Mouse (Mus musculus) cerebellum, postnatal 14 days (tissue): ENCODE data around the gene Ipcef1.
"Not testable (repeated sequence)": the region's sequence is repeated elsewhere in the genome, so short reads cannot be mapped to it uniquely, and the experiment has no call there.

Experiments
- DNase-seq, 2 experiments: peaks; one replicate each; pipeline ENCODE4 v3.0.0; 2021; ENCODE audit warnings: mixed read lengths in 2 of 2

The Ipcef1 gene

GRCm38 (mm10) chr10:7035547-7035946, 16.7 kb downstream of the Ipcef1 start:
- no peak for DNase-seq

GRCm38 (mm10) chr10:7033459-7033858, 18.8 kb downstream of the Ipcef1 start:
- no peak for DNase-seq

- no peak for DNase-seq
These were observed 27.2 kb downstream of the Ipcef1 start for GRCm38 (mm10) chr10:7025028-7025427.

GRCm38 (mm10) chr10:7020551-7020950, 31.7 kb downstream of the Ipcef1 start:
- no peak for DNase-seq

DNA sequence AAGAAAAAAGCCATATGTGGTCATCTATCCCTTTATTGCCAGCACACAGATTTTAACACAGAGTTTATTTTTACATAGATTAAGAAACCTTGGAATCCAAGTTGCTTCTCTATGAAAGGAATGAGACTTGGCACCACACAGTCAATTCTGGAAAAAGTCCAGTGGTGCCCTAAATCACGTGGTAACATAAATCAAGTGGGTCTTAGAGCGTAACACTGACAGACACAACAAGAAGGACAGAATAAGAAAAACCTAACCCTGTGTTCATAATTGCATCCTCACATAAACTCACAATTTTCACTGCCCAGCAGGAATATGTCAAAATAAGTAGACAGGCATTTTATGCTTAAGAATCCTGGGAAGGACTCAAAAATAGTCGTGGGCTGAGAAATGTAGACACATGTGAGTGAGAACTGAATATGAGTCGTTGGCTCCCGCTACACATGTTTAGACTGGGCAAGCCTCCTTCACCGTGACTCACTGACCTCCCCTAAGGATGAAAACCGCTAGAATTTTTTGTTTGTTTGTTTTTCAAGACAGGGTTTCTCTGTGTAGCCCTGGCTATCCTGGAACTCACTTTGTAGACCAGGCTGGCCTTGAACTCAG, 32.4 kb downstream of the Ipcef1 start:
- DNase-seq, result no peak

DNA sequence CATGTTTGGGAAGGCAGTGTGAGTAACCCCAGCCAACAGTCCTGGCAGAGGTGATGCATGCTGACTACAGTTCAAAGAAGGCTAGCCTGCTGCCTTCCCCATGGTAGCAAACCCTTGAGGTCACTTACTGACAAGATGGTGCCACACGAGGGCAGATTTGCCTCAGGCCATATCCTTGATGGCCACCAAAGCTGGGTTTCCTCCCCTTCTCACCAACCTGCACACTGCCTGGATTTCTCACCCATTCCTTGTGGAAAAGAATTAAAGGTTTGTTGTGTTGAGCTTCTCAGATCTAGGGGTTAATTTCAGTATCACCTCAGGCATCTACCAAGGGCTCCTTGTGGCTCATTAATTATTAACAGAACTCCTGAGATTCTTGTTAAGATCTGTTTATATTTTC, 37.1 kb downstream of the Ipcef1 start:
- DNase-seq, result peak in 1 of 2 experiments; percentile 23

- no peak for DNase-seq
These were observed 41.7 kb downstream of the Ipcef1 start for GRCm38 (mm10) chr10:7010543-7010942.

DNA sequence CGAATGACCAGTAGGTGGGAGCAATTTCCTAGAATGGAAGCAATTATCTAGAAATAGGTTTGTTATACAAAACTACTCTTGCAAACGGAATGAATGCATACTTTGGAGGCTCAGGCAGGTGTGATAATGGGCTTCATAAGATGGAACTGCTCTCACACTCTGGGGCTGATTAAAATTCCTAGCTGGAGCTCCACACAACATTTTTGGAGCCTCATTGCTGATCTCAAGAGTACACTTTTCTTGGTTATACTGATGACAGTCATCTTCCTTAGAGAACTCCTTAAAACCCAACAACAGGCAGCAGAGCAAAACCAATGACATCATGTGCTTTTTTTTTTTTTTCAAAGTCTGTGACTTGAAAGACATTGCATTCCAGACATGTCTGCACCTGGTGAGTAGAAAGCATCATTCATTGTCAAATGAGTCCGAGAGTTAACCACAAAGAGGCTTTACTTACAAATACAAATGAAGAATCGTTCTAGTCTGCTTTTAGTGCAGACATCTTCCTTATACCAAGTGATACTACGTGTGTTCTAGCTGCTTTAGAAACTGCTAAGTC, 47.2 kb downstream of the Ipcef1 start:
- no peak for DNase-seq

DNA sequence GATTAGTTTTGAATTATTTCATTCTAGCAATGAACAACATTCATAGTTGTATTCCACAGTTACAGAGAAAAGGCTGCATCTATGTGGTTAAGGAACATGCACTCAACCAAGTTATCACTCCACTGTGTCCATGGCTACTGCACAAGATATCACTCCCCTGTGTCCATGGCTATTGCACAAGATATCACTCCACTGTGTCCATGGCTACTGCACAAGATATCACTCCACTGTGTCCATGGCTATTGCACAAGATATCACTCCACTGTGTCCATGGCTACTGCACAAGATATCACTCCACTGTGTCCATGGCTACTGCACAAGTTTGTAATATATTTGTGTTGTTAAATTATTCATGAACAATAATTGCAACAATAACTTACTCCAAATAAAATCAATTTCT, 48.4 kb downstream of the Ipcef1 start:
- DNase-seq, result not testable (repeated sequence)

- peak in 1 of 2 experiments; percentile 56 for DNase-seq
These were observed 52.9 kb downstream of the Ipcef1 start for GRCm38 (mm10) chr10:6999355-6999754.

- DNase-seq, result peak; percentile 46 to 83
These were observed 53.6 kb downstream of the Ipcef1 start for GRCm38 (mm10) chr10:6998576-6999250.

- no peak for DNase-seq
These were observed 55.4 kb downstream of the Ipcef1 start for GRCm38 (mm10) chr10:6996895-6997294.

DNA sequence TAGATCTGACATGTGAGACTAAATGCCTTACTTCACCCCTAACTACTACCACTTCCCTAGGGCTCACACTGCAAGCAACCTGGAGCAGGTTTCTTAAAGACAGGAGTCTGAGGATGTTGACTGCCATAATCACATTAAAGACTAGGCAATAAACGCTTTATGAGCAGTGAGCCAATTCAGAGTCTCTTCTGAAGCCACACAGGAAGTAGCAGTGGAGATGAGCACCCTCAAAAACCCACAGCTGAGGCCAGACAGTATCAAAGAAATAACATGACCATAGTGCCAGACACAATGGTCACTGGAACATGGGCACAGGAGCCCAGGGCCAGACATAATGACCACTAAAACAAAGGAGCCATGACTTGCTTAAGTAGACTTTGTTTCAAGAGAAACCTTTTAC, 63.7 kb downstream of the Ipcef1 start:
- no peak for DNase-seq

DNA sequence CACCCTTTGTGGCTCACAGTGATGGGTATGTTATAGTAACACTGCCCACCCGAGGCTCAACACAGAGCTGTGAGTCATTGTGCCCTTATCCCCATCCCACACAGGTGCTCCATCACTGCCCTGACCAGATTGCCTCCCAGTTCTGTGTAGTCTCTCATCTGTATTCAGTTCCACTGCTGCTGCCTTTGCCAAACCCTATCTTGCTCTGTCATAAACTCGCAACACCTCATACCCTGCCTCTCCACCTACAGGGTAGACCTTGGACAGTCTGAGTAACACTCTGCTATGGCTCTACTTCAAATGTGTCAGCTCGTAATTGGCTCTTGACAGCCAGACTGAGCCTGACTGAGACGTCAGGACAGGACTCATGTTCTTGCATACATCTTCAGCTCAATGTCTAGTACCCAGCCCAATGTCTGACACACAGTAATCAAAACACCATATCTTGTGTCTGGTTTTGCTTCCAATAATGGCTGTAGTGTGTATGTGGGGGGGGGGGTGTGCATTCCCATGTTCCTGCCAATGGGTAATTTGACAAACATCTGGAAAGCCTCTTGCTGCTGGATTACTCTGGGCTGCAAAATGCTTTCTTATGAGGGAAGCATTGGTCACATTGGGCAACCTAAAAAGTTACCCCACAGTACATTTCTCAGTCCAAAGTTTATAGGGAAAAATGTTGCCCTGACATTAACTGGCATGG, 64.7 kb downstream of the Ipcef1 start:
- no peak for DNase-seq

- no peak for DNase-seq
These were observed 66.0 kb downstream of the Ipcef1 start for GRCm38 (mm10) chr10:6986246-6986645.

DNA sequence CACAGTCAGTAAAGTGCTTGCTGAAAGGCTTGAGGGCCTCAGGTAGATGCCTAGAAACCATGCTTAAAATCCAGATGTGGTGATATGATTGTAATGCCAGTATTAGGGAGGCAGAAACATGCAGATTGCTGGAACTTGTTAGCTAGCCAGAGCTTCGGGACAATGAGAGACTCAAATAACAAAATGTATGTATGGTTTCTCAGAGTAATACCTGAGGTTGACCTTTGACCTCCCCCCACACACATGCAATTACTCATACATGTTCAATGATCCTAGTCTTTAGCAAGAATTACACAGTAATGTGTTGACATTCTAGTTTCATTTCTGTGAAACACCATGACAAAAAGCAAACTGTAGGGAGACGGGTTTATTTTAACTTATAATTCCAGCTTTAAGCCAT, 68.8 kb downstream of the Ipcef1 start:
- no peak for DNase-seq

GRCm38 (mm10) chr10:6982751-6983151, 69.5 kb downstream of the Ipcef1 start:
- DNase-seq, result no peak

DNA sequence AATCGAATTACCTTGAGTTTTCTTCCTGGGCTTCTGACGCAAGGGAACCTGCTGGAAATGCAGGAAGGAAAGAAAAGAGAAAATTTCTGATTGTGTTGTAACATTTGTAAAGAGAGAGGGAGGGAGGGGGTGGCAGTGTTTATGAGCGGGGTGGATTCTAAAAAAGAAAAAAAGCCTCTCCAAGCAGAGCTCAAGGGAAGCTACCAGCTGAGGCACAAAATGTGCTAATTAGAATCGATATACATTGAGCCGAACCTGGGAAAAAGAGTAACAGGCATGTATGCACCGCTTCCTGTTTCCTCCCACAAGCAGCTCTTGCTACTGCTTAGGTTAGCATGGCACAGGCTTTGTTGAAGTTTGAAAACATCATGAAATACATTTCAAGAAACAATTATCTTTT, 72.0 kb downstream of the Ipcef1 start:
- DNase-seq, result peak; percentile 21 to 50

GRCm38 (mm10) chr10:6979789-6980188, 72.5 kb downstream of the Ipcef1 start:
- peak; percentile 52 to 71 for DNase-seq

GRCm38 (mm10) chr10:6979216-6979615, 73.1 kb downstream of the Ipcef1 start:
- DNase-seq, result peak; percentile 76 to 82

GRCm38 (mm10) chr10:6978733-6979132, 73.5 kb downstream of the Ipcef1 start:
- peak; percentile 32 to 64 for DNase-seq

DNA sequence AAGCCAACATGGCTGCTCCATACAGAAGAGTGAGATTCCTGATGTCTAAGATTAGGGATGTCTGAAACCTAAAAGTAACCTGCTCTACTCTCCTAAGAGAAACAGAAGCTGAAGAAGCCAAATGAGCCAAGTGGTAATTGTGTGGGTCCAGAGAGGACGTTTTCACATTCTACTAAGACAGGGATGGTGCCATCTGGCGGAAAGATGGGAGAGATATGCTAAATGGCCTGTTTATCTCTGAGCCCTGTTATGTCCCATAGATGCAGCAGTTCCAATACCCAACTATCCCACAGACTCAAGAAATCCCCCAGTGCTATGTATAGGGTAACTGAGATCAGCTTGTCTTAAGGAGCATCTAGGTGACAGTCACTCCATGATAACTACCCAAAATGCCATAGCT, 74.4 kb downstream of the Ipcef1 start:
- peak; percentile 55 to 56 for DNase-seq

DNA sequence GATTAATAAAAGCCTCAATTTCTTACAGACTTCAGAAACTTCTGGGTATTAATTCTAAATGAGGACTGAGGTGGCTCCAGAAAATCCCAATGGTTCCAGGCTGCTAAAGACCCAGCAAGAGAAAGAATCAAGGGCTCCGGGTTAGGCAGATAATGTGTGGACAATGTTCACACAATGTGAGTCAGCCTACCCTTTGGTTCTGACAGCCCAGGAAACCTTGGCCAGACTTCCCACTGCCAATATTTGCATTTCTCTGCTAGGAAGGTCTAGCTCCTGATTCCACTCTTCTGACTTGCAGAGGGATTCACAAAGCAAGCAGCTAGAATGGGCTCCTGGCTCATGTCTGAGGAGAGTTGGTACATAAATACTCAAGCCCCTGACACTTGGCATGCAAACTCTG, 83.9 kb downstream of the Ipcef1 start:
- DNase-seq, result no peak
